Mouse (Mus musculus) forebrain, embryonic 15.5 days (tissue): ENCODE data around the gene LTO1. TPM values are rescaled to one million over a fixed set of nuclear protein-coding genes. Genes with fewer than 3 reads are reported as not detected.
A peak's percentile ranks its signal among the peaks of the same experiment; 100 is the strongest.
"Not testable (repeated sequence)": the region's sequence is repeated elsewhere in the genome, so short reads cannot be mapped to it uniquely, and the experiment has no call there.

Experiments
- ATAC-seq: fragments of 200-750 bp; cut with Nextera tagmentation; replicated peaks from 2 replicates; pipeline ENCODE4 v1.8.0; 2017; ENCODE audit warnings: mild to moderate bottlenecking, moderate TSS enrichment, moderate library complexity
- H3K27ac ChIP-seq: fragments of 300-500 bp; sonication (generic); replicated peaks from 2 replicates; pipeline ENCODE4 v1.5.1; 2015; ENCODE audit warnings: mild to moderate bottlenecking, inconsistent platforms
- H3K27me3 ChIP-seq: fragments of 300-500 bp; sonication (generic); 2 replicates; pipeline ENCODE4 v1.6.1; 2015; ENCODE audit warnings: inconsistent platforms
- H3K36me3 ChIP-seq: fragments of 300-500 bp; sonication (generic); 2 replicates; pipeline ENCODE4 v1.6.1; 2015; ENCODE audit warnings: mild to moderate bottlenecking, inconsistent platforms
- H3K4me1 ChIP-seq: fragments of 300-500 bp; sonication (generic); 2 replicates; pipeline ENCODE4 v1.6.1; 2015; ENCODE audit warnings: inconsistent platforms
- H3K4me2 ChIP-seq: fragments of 300-500 bp; sonication (generic); replicated peaks from 2 replicates; pipeline ENCODE4 v1.6.1; 2015; ENCODE audit warnings: mild to moderate bottlenecking, inconsistent platforms
- H3K4me3 ChIP-seq: fragments of 300-500 bp; sonication (generic); 2 replicates; pipeline ENCODE4 v1.5.1; 2015; ENCODE audit warnings: mild to moderate bottlenecking, inconsistent platforms
- H3K9ac ChIP-seq: fragments of 300-500 bp; sonication (generic); replicated peaks from 2 replicates; pipeline ENCODE4 v1.6.1; 2015; ENCODE audit warnings: mild to moderate bottlenecking, inconsistent platforms
- H3K9me3 ChIP-seq: fragments of 300-500 bp; sonication (generic); 2 replicates; pipeline ENCODE4 v1.6.1; 2016; ENCODE audit warnings: inconsistent platforms
- whole genome bisulfite sequencing: fragments of 180-500 bp; shearing (Covaris S2); methylation state at CpG from one replicate; pipeline ENCODE4 v1.1.7; 2015; ENCODE audit warnings: mixed read lengths; 5-methylcytosine and 5-hydroxymethylcytosine counted together
- polyA plus RNA-seq: library from polyadenylated mRNA; unstranded; fragments of >200 nt; fragmentation: Nextera tagmentation; extraction: Ambion mirVana; gene quantifications from 2 replicates; pipeline ENCODE4 v1.2.1, GENCODE M21; 2015

LTO1 gene
- polyA plus RNA-seq = 36.3 and 39.3 TPM in 2 replicates

- Histone ChIP-seq H3K4me1 (peaks cover 13% of the 10 kb centered on the region), H3K27me3 (no peaks in the 10 kb centered on the region), H3K36me3 (peaks cover 25% of the 10 kb centered on the region), H3K27ac (peak within 1 kb of the TSS; percentile 92), H3K4me3 (peak within 1 kb of the TSS; percentile 64), H3K4me2 (peak within 1 kb of the TSS; percentile 88), H3K9ac (peak within 1 kb of the TSS; percentile 70), H3K9me3 (no peaks in the 10 kb centered on the region)
- ATAC-seq = peak; percentile 95
- WGBS = 1% methylated on average over 55 of the region's 55 CpGs
These were observed at the start of gene LTO1 for GRCm38 (mm10) chr7:144914948-144915750. Gene LTO1 (plus strand): TSS chr7:144915100.

- no peaks in the 10 kb centered on the region for H3K9me3 ChIP-seq
- no peaks in the 10 kb centered on the region for H3K36me3 ChIP-seq
- peaks cover 35% of the 10 kb centered on the region for H3K27me3 ChIP-seq
- 73% methylated on average over 4 of the region's 4 CpGs for WGBS
- no peak overlapping the region for H3K27ac ChIP-seq
- no peak for ATAC-seq
- H3K4me2 ChIP-seq = no peak overlapping the region
- no peak overlapping the region for H3K4me3 ChIP-seq
- H3K9ac ChIP-seq = no peak overlapping the region
- peaks cover under 1% of the 10 kb centered on the region; the same call in 1 of the 2 replicates for H3K4me1 ChIP-seq
These were observed 47.7 kb upstream of the LTO1 start for GRCm38 (mm10) chr7:144867161-144867560.

GRCm38 (mm10) chr7:144867602-144868001 is 47.3 kb upstream of the LTO1 start:
- H3K27ac ChIP-seq = no peak overlapping the region
- WGBS = 85% methylated on average over 8 of the region's 8 CpGs
- peaks cover 33% of the 10 kb centered on the region for H3K27me3 ChIP-seq
- no peak for ATAC-seq
- no peak overlapping the region for H3K4me3 ChIP-seq
- no peaks in the 10 kb centered on the region for H3K9me3 ChIP-seq
- no peaks in the 10 kb centered on the region for H3K4me1 ChIP-seq
- no peaks in the 10 kb centered on the region for H3K36me3 ChIP-seq
- no peak overlapping the region for H3K4me2 ChIP-seq
- H3K9ac ChIP-seq = no peak overlapping the region

GRCm38 (mm10) chr7:144872420-144872819 is 42.5 kb upstream of the LTO1 start:
- Histone ChIP-seq H3K9ac (no peak overlapping the region), H3K4me2 (no peak overlapping the region), H3K27ac (no peak overlapping the region), H3K27me3 (peaks cover 1% of the 10 kb centered on the region; the same call in 1 of the 2 replicates), H3K36me3 (no peaks in the 10 kb centered on the region), H3K9me3 (no peaks in the 10 kb centered on the region), H3K4me1 (no peaks in the 10 kb centered on the region; the same call in 1 of the 2 replicates), H3K4me3 (no peak overlapping the region)
- WGBS = 71% methylated on average over 4 of the region's 4 CpGs
- no peak for ATAC-seq

GRCm38 (mm10) chr7:144873160-144873559 is 41.7 kb upstream of the LTO1 start:
- Histone ChIP-seq H3K4me3 (no peak overlapping the region), H3K9me3 (no peaks in the 10 kb centered on the region), H3K27me3 (no peaks in the 10 kb centered on the region), H3K9ac (no peak overlapping the region), H3K4me2 (no peak overlapping the region), H3K4me1 (no peaks in the 10 kb centered on the region; the same call in 1 of the 2 replicates), H3K27ac (no peak overlapping the region), H3K36me3 (no peaks in the 10 kb centered on the region)
- WGBS = 71% methylated on average over 4 of the region's 4 CpGs
- no peak for ATAC-seq

GRCm38 (mm10) chr7:144874226-144874625 is 40.7 kb upstream of the LTO1 start:
- no peak for ATAC-seq
- WGBS = 58% methylated on average over 4 of the region's 4 CpGs
- no peak overlapping the region for H3K4me3 ChIP-seq
- H3K4me1 ChIP-seq = no peaks in the 10 kb centered on the region; the same call in 1 of the 2 replicates
- H3K9me3 ChIP-seq = no peaks in the 10 kb centered on the region
- H3K27me3 ChIP-seq = no peaks in the 10 kb centered on the region
- H3K9ac ChIP-seq = no peak overlapping the region
- no peaks in the 10 kb centered on the region for H3K36me3 ChIP-seq
- no peak overlapping the region for H3K27ac ChIP-seq
- no peak overlapping the region for H3K4me2 ChIP-seq

- no peak for ATAC-seq
- no peaks in the 10 kb centered on the region; the same call in 1 of the 2 replicates for H3K4me1 ChIP-seq
- H3K27ac ChIP-seq = no peak overlapping the region
- H3K9me3 ChIP-seq = no peaks in the 10 kb centered on the region
- no peak overlapping the region for H3K9ac ChIP-seq
- no peak overlapping the region for H3K4me2 ChIP-seq
- H3K4me3 ChIP-seq = no peak overlapping the region
- H3K36me3 ChIP-seq = no peaks in the 10 kb centered on the region
- WGBS = 91% methylated on average over 1 of the region's 1 CpGs
- no peaks in the 10 kb centered on the region for H3K27me3 ChIP-seq
These were observed 36.5 kb upstream of the LTO1 start for GRCm38 (mm10) chr7:144878401-144878800.

GRCm38 (mm10) chr7:144883106-144883505 is 31.8 kb upstream of the LTO1 start:
- ATAC-seq = no peak

GRCm38 (mm10) chr7:144887672-144888071 is 27.2 kb upstream of the LTO1 start:
- no peaks in the 10 kb centered on the region for H3K36me3 ChIP-seq
- no peak for ATAC-seq
- no peak overlapping the region for H3K4me3 ChIP-seq
- H3K27me3 ChIP-seq = 0 out of 2 replicates have a peak, but pooled peaks cover 2% of the 10 kb centered on the region
- no peak overlapping the region for H3K9ac ChIP-seq
- H3K4me1 ChIP-seq = 0 out of 2 replicates have a peak, but pooled peaks cover 5% of the 10 kb centered on the region
- no peaks in the 10 kb centered on the region for H3K9me3 ChIP-seq
- no peak overlapping the region for H3K4me2 ChIP-seq
- whole genome bisulfite sequencing = 81% methylated on average over 2 of the region's 2 CpGs
- H3K27ac ChIP-seq = no peak overlapping the region

More at GRCm38 (mm10) chr7:144883106-144883505, 31.8 kb upstream of the LTO1 start:
- WGBS = 42% methylated on average over 2 of the region's 2 CpGs
- H3K27me3 ChIP-seq = 0 out of 2 replicates have a peak, but pooled peaks cover 1% of the 10 kb centered on the region
- no peaks in the 10 kb centered on the region for H3K4me1 ChIP-seq
- no peaks in the 10 kb centered on the region for H3K9me3 ChIP-seq
- H3K27ac ChIP-seq = no peak overlapping the region
- H3K4me3 ChIP-seq = no peak overlapping the region
- no peak overlapping the region for H3K4me2 ChIP-seq
- no peak overlapping the region for H3K9ac ChIP-seq
- no peaks in the 10 kb centered on the region for H3K36me3 ChIP-seq

GRCm38 (mm10) chr7:144888564-144889299 is 26.2 kb upstream of the LTO1 start:
- no peak overlapping the region for H3K4me2 ChIP-seq
- no peaks in the 10 kb centered on the region for H3K9me3 ChIP-seq
- H3K4me3 ChIP-seq = no peak overlapping the region
- H3K9ac ChIP-seq = no peak overlapping the region
- H3K27ac ChIP-seq = no peak overlapping the region
- ATAC-seq = no peak
- no peaks in the 10 kb centered on the region for H3K36me3 ChIP-seq
- 0 out of 2 replicates have a peak, but pooled peaks cover 2% of the 10 kb centered on the region for H3K27me3 ChIP-seq
- WGBS = 6% methylated on average over 18 of the region's 18 CpGs
- 0 out of 2 replicates have a peak, but pooled peaks cover 5% of the 10 kb centered on the region for H3K4me1 ChIP-seq

GRCm38 (mm10) chr7:144890661-144891060 is 24.2 kb upstream of the LTO1 start:
- H3K36me3 ChIP-seq, H3K9me3 ChIP-seq, H3K4me2 ChIP-seq, H3K27ac ChIP-seq, H3K4me3 ChIP-seq, ATAC-seq, H3K27me3 ChIP-seq, H3K9ac ChIP-seq: not testable (repeated sequence)
- WGBS = 100% methylated on average over 1 of the region's 1 CpGs
- peaks cover 17% of the 10 kb centered on the region for H3K4me1 ChIP-seq

- Histone ChIP-seq H3K4me1 (peaks cover 29% of the 10 kb centered on the region), H3K9ac (no peak overlapping the region), H3K27ac (no peak overlapping the region), H3K36me3 (no peaks in the 10 kb centered on the region), H3K4me2 (no peak overlapping the region), H3K4me3 (no peak overlapping the region), H3K9me3 (no peaks in the 10 kb centered on the region), H3K27me3 (peaks cover 13% of the 10 kb centered on the region; the same call in 1 of the 2 replicates)
- WGBS = 87% methylated on average over 2 of the region's 2 CpGs
- ATAC-seq = no peak
These were observed 23.0 kb upstream of the LTO1 start for GRCm38 (mm10) chr7:144891863-144892262.
